Mouse (Mus musculus): ENCODE measurements around the gene Vmn2r104.

Gene Vmn2r104

DNA sequence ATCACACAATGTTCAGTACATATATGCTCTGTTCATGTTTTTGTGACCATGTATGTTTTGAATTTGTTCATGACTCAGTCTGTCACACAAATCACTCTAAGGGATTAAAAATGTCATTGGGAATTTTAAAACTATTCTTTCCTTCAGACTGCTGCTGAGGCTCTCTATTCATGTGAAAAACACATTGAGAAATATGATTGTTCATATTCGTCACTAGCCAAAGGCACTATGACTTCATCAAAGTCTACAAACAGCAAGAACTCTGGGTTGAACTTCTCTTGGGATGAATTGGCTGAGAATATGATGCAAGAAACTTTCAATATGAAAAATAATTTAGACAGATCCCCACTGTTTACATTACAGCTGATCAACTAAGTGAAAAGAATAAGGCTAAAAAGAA is at the start of gene Vmn2r104:
Vmn2r104 (minus strand) TSS at position 101 of the 400 bp plus-strand sequence.
- no peak for DNase-seq (ENCODE audit: low read depth, low spot score)

DNA sequence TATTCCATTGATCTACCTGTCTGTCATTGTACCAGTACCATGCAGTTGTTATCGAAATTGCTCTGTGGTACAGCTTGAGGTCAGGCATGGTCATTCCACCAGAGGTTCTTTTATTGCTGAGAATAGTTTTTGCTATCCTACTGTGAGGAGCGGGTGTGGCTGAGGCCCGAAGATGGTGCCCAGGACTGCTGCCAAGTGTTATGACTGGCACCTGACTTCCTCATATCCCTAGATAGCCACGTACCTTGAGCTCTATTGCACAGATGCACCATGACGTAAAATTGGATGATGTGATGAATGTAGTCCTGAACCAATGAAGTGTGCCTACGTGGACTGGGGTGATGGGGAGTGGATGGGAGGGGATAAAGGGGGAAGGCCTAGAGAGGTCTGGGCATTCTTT is 26.0 kb upstream of the Vmn2r104 start:
- no peak for DNase-seq (ENCODE audit: low read depth, low spot score)

DNA sequence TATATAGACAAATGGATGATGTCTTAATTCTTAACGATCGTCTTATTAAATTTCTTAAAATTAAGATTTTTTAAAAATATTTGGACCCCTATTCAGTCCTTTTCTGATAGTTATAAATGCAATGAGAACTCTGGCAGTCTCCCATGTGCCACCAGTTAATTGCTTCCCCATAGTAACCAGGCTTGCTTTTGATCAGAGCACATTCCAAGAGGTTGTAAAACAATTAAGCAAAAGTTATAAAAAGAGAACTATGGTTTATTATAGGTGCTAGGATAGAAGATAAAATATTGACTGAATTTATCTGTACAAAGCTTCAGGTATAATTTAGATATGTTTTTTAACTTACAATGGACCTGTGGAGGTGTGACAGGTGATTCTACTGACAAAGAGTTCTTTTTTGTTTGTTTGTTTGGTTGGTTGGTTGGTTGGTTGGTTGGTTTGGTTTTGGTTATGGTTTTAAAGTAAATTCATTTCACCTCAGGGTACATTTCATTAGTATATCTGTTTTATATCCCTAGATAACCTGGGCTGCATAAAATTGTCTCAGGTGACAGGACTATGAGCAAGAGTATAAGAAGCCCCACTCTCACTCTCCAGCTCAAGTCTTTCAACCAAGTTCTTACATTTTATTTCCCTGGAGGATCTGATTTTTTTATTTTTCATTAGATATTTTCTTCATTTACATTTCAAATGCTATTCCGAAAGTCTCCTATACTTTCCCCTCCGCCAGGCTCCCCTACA is 23.7 kb upstream of the Vmn2r104 start:
- no peak for DNase-seq (ENCODE audit: low read depth, low spot score)
